Mouse (Mus musculus) kidney, embryonic 15.5 days (tissue): ENCODE measurements around the gene Lrrc41. TPM values are rescaled to one million over a fixed set of nuclear protein-coding genes. Genes with fewer than 3 reads are reported as not detected.

ENCODE experiments used
- ATAC-seq: fragments of 200-750 bp; cut with Nextera tagmentation; replicated peaks from 2 replicates; pipeline ENCODE4 v1.8.0; 2017; ENCODE audit warnings: moderate TSS enrichment; ENCODE audit not compliant: low FRiP score
- H3K27ac ChIP-seq: fragments of 300-500 bp; sonication (generic); 2 replicates; pipeline ENCODE4 v1.5.1; 2015; ENCODE audit warnings: mild to moderate bottlenecking, inconsistent platforms
- H3K27me3 ChIP-seq: fragments of 300-500 bp; sonication (generic); 2 replicates; pipeline ENCODE4 v1.6.1; 2015; ENCODE audit warnings: inconsistent platforms
- H3K36me3 ChIP-seq: fragments of 300-500 bp; sonication (generic); 2 replicates; pipeline ENCODE4 v1.6.1; 2015; ENCODE audit warnings: inconsistent platforms
- H3K4me1 ChIP-seq: fragments of 300-500 bp; sonication (generic); 2 replicates; pipeline ENCODE4 v1.6.1; 2015; ENCODE audit warnings: inconsistent platforms
- H3K4me2 ChIP-seq: fragments of 300-500 bp; sonication (generic); 2 replicates; pipeline ENCODE4 v1.6.1; 2015; ENCODE audit warnings: moderate library complexity, mild to moderate bottlenecking, inconsistent platforms
- H3K4me3 ChIP-seq: fragments of 300-500 bp; sonication (generic); replicated peaks from 2 replicates; pipeline ENCODE4 v1.5.1; 2015; ENCODE audit warnings: mild to moderate bottlenecking, inconsistent platforms
- H3K9ac ChIP-seq: fragments of 300-500 bp; sonication (generic); 2 replicates; pipeline ENCODE4 v1.6.1; 2015; ENCODE audit warnings: mild to moderate bottlenecking, inconsistent platforms
- H3K9me3 ChIP-seq: fragments of 300-500 bp; sonication (generic); replicated peaks from 2 replicates; pipeline ENCODE4 v1.6.1; 2016; ENCODE audit warnings: inconsistent platforms
- WGBS: fragments of 180-500 bp; shearing (Covaris S2); methylation state at CpG from one replicate; pipeline ENCODE4 v1.1.7; 2015; ENCODE audit warnings: mixed read lengths; 5-methylcytosine and 5-hydroxymethylcytosine counted together
- polyA plus RNA-seq: library from polyadenylated mRNA; unstranded; fragments of >200 nt; fragmentation: Nextera tagmentation; extraction: Ambion mirVana; gene quantifications from 2 replicates; pipeline ENCODE4 v1.2.1, GENCODE M21; 2015

Lrrc41 gene
- polyA plus RNA-seq, 1 experiment from 2014 or later = 79.5 TPM

DNA sequence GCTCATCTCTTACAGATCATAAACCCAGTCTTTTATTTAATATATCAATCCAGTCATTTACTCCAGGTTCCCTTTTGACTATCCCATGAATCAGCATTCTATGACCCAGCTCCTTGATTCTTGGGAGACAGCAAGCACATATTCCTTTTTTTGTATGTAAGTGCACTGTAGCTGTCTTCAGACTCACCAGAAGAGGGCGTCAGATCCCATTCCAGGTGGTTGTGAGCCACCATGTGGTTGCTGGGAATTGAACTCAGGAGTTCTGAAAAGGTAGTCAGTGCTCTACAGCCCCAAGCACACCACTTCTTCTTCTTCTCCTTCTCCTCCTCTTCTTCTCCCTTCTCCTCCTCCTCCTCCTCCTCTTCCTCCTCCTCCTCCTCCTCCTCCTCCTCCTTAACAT lies 17.5 kb upstream of the Lrrc41 start:
- no peak overlapping the region for H3K4me3 ChIP-seq
- peaks cover 13% of the 10 kb centered on the region for H3K4me1 ChIP-seq
- H3K9me3 ChIP-seq = no peaks in the 10 kb centered on the region
- WGBS = 3% methylated on average over 1 of the region's 1 CpGs
- no peak overlapping the region for H3K4me2 ChIP-seq
- no peaks in the 10 kb centered on the region for H3K36me3 ChIP-seq
- H3K27me3 ChIP-seq = no peaks in the 10 kb centered on the region
- no peak for ATAC-seq
- no peak overlapping the region for H3K27ac ChIP-seq
- no peak overlapping the region for H3K9ac ChIP-seq

DNA sequence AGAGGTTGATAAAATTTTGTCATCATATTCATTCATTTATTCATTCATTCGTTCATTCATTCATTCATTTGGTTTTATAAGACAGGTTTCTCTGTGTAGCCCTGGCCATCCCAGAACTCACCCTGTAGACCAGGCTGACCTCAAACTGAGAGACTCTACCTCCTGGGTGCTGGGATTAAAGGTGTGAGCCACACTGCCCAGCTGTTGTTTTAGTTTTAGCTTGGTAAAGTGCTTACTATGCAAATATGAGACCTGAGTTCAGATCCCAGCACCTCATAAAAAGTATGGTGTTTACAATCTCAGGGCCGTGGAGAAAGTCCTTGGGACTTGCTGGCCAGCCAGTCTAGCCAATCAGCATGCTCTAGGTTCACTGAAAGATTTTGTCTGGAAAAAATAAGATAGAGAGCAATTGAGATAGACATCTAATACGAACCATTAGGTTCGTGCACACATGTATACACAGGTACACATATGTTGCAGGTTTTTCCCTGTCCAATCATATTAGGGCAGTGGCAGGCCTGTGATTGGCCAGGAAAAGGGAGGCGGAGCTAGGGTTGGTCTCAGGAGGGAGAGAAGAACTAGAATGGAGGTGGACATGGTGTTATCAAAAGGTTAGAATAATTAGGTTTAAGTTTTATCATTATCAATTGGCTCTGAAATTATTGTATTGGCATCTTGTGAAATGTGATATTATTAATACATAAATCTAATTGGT lies 15.9 kb upstream of the Lrrc41 start:
- H3K9ac ChIP-seq = no peak overlapping the region
- no peak overlapping the region for H3K4me2 ChIP-seq
- H3K27me3 ChIP-seq = no peaks in the 10 kb centered on the region
- H3K9me3 ChIP-seq = no peaks in the 10 kb centered on the region
- H3K36me3 ChIP-seq = no peaks in the 10 kb centered on the region
- H3K4me3 ChIP-seq = no peak overlapping the region
- no peak overlapping the region for H3K27ac ChIP-seq
- WGBS = 77% methylated on average over 5 of the region's 5 CpGs
- peaks cover under 1% of the 10 kb centered on the region; the same call in 1 of the 2 replicates for H3K4me1 ChIP-seq
- ATAC-seq = no peak

DNA sequence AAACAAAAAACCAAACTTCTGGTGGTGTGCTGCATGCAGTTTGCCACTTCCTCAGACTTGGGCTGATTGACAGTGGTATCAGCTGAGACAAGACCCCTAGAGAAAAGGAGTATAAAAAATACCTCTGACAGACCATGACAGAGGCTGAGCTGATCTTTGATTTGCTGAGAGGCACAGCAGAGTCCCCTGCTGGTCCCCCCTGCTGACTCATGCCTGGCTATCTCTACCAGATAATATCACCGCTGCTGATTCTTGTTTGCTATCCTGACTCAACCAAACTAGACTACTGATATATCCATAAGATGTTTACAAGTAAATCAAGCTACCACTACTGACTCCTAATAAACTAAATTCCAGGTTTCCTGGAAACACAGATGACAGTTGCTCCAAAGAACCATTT lies 11.2 kb upstream of the Lrrc41 start:
- no peak overlapping the region for H3K27ac ChIP-seq
- no peak overlapping the region for H3K4me3 ChIP-seq
- H3K27me3 ChIP-seq = no peaks in the 10 kb centered on the region
- no peak overlapping the region for H3K9ac ChIP-seq
- no peaks in the 10 kb centered on the region for H3K9me3 ChIP-seq
- no peak for ATAC-seq
- no peaks in the 10 kb centered on the region for H3K4me1 ChIP-seq
- no peak overlapping the region for H3K4me2 ChIP-seq
- WGBS = 55% methylated on average over 1 of the region's 1 CpGs
- H3K36me3 ChIP-seq = peaks cover 42% of the 10 kb centered on the region

DNA sequence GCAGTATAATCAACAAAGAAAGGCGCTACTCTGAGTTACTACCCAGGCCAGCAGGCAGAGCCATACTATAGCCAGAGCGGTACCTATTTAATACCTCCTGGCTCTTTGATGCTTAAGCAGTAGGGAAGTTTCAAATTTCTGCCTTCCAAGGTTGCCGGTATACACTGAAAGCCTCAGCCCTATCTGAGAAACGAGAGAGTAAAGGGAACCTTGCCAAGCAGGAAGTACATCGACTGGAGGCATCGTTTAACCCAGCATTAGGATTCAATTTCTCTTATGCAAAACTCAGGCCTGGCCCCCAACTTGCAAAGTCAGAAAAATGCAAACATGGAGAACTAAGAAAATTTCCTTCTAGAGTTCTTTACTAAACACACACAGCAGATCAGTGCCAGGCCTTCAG lies 5.0 kb upstream of the Lrrc41 start:
- Histone ChIP-seq H3K4me3 (no peak overlapping the region), H3K27ac (no peak overlapping the region), H3K9ac (no peak overlapping the region), H3K4me1 (peaks cover 17% of the 10 kb centered on the region), H3K27me3 (no peaks in the 10 kb centered on the region), H3K9me3 (no peaks in the 10 kb centered on the region), H3K4me2 (no peak overlapping the region), H3K36me3 (peaks cover 55% of the 10 kb centered on the region)
- no peak for ATAC-seq
- WGBS = 76% methylated on average over 6 of the region's 6 CpGs

DNA sequence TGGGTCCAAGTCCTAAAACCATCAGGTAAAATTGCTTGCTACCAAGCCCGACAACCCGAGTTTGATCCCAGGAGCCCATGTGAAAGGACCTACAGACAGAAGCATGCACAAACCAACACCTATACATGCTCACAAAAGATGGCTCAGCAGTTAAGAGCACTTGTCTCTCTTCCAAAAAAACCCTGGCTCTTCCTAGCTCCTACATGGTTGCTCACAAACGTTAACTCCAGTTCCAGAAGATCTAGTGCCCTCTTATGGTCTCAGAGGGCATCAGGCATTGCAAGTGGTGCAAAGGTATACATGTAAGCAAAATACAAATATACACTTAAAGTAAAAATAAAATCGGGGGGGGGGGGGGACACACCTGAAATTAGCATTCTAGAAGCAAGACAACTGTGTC lies 1.9 kb upstream of the Lrrc41 start:
- ATAC-seq = no peak
- Histone ChIP-seq H3K9ac (no peak overlapping the region), H3K4me2 (peak overlapping the region; percentile 40), H3K27ac (no peak overlapping the region), H3K4me3 (peak overlapping the region; percentile 81; the same call in 1 of the 2 replicates), H3K36me3 (peaks cover 25% of the 10 kb centered on the region), H3K9me3 (no peaks in the 10 kb centered on the region), H3K27me3 (no peaks in the 10 kb centered on the region), H3K4me1 (peaks cover 31% of the 10 kb centered on the region)
- 59% methylated on average over 4 of the region's 4 CpGs for WGBS

DNA sequence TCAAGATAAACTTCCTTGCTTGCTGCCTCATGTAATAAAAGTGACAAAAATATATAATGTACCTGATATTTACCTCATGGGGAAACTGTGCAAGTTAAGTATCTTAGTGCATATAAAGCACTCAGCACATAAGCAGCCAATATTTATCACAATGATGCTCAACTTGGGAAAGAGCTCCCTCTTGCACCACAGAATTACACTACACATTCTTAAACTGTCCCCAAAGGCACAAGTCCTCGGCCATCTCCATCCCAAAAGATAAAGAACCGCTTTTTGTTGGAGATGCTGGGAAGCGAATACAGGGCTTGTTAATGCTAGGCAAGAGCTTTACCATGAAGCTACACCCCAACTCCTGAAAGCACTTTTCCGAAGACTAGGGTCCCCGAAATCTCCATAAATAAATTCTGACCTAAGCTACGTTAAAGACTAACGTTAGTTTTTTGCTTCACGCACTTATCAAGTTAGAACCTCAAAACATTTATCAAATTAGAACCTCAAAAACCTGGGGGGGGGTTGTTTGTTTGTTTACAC lies 859 bp upstream of the Lrrc41 start:
- under 1% methylated on average over 8 of the region's 8 CpGs for WGBS
- Histone ChIP-seq H3K9me3 (no peaks in the 10 kb centered on the region), H3K4me1 (peaks cover 31% of the 10 kb centered on the region), H3K9ac (peak overlapping the region; percentile 76), H3K4me3 (peak overlapping the region; percentile 81), H3K36me3 (peaks cover 15% of the 10 kb centered on the region), H3K27ac (peak overlapping the region; percentile 99), H3K4me2 (peak overlapping the region; percentile 80), H3K27me3 (no peaks in the 10 kb centered on the region)
- ATAC-seq = no peak

DNA sequence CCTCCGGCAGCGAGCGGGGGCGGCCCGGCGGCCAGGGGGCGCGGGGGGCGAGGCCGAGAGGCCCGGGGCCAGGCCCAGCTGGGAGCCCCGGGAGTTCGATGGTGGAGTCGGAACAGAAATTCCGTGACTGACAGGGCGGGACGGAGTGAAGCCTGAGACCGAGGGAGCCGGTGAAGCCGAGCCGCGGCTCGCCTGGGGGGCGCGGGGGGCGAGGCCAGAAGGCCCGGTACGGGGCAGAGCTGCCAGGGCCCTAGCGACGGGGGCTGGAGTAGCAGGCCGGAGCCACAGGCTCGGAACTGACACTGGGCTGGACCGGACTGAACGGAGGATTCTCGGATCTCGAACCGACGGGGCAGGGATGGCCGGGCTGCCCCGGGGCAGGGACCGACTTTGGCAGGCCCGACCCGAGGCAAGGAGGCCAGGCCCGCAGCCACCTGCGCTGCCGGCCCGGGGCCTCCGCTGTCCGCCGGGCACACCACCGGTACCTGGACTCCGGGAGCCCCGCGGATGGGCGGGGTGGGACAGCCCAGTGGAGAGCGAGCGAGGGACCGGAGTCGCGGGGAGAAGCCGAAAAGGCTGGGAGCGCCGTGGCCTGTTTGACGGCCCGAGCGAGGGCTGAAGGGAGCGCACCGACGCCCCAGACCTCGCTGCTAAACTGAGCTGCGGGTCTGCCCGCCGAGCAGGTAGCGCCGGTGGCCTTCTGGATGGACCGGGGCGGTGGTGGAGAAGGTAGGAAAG lies 731 bp downstream of the Lrrc41 start:
- peaks cover 31% of the 10 kb centered on the region for H3K4me1 ChIP-seq
- peak; percentile 76 for ATAC-seq
- peak overlapping the region; percentile 80 for H3K4me2 ChIP-seq
- H3K27me3 ChIP-seq = no peaks in the 10 kb centered on the region
- under 1% methylated on average over 73 of the region's 77 CpGs for WGBS
- H3K36me3 ChIP-seq = peaks cover 17% of the 10 kb centered on the region
- peak overlapping the region; percentile 81 for H3K4me3 ChIP-seq
- peak overlapping the region; percentile 79 for H3K9ac ChIP-seq
- H3K27ac ChIP-seq = peak overlapping the region; percentile 99
- H3K9me3 ChIP-seq = no peaks in the 10 kb centered on the region

DNA sequence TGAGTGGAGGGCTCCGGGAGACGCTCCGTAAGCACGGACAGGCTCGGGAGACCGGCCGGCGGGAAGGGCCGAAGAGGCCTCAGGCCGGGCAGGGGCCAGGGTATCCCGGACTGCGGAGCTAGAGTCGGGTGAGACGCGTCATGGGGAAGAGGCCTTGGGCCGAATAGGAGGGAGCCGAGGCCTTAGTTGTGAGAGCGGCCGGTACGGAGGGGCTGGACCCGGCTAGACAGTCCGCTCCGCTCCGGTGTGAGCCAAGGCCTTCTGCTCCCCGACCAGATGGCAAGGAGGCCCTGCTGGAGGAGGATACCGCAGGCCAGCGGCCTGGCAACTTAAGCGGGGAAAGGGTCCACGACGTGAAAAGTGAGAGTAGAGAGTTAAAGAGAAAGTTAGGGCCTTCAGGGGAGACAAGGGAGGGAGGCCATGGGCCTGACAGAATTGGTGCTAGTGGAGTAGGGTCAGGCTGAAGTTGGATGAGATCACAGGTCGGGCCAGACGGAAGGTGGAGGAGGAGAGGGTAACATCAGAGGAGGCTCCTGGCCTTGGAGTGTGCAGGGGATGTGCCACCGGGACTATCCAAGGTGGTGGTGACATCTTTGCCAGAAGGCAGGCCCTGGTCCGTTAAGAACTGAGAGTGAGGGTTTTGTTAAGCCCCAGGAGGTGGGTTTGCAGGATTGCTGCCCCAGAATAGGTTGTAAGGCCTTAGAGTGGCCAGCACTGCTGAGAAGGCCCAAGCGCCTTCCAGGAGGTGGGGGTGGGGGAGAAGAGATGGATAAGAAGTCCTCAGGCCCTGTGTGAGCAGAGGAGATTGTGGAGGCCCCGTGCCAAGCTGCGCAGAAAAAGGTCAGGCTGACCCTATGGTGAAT lies 1.5 kb downstream of the Lrrc41 start:
- Histone ChIP-seq H3K27me3 (no peaks in the 10 kb centered on the region), H3K4me1 (peaks cover 31% of the 10 kb centered on the region), H3K27ac (peak overlapping the region; percentile 99), H3K36me3 (peaks cover 25% of the 10 kb centered on the region), H3K9me3 (no peaks in the 10 kb centered on the region), H3K4me3 (peak overlapping the region; percentile 81), H3K4me2 (peak overlapping the region; percentile 80), H3K9ac (peak overlapping the region; percentile 79)
- WGBS = 2% methylated on average over 37 of the region's 37 CpGs
- peak; percentile 45 for ATAC-seq

DNA sequence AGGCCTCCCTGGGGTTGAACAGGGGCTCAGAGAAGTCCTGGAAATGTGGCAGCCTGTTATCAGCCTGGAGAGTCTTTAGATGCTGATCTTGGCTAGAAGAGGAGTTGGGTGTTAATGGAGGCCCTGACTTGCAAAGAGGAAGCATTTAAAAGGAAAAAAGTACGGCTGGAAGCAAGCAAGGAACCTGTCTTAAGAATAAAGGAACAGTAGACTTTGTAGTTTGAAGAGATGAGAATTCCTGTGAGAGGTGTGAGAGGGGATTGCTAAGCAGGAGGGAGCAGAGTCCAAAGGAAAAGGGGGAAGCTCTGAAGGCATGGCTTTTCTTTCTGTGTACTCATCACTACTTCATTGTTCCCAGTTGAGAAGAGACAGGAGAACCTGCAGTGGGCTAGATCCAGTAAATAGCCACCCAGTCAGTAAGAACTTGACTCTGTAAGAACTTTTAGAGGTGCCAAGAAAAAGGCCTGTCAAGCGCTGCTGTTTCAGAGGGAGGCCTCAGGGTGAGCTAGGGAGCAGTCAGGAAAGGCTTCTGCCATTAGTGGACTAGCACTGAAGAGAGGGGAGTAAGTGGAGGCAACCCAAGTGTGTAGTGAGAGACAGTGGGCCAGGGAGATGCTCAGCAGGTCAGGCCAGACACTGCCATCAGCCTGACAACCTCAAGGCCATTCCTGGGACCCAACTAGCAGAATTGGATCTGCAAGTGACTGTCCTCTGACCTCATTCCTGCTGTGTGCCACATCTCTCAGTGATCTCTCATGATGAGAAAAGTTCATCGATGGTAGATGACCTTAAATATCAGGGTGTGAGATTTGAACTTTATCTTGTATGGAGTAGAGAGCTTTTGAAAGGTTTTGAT lies 2.4 kb downstream of the Lrrc41 start:
- 56% methylated on average over 3 of the region's 3 CpGs for WGBS
- no peaks in the 10 kb centered on the region for H3K27me3 ChIP-seq
- H3K4me1 ChIP-seq = peaks cover 27% of the 10 kb centered on the region
- no peaks in the 10 kb centered on the region for H3K9me3 ChIP-seq
- peak overlapping the region; percentile 80 for H3K4me2 ChIP-seq
- ATAC-seq = no peak
- H3K36me3 ChIP-seq = peaks cover 34% of the 10 kb centered on the region
- peak overlapping the region; percentile 81 for H3K4me3 ChIP-seq
- H3K9ac ChIP-seq = peak overlapping the region; percentile 79
- peak overlapping the region; percentile 99 for H3K27ac ChIP-seq

DNA sequence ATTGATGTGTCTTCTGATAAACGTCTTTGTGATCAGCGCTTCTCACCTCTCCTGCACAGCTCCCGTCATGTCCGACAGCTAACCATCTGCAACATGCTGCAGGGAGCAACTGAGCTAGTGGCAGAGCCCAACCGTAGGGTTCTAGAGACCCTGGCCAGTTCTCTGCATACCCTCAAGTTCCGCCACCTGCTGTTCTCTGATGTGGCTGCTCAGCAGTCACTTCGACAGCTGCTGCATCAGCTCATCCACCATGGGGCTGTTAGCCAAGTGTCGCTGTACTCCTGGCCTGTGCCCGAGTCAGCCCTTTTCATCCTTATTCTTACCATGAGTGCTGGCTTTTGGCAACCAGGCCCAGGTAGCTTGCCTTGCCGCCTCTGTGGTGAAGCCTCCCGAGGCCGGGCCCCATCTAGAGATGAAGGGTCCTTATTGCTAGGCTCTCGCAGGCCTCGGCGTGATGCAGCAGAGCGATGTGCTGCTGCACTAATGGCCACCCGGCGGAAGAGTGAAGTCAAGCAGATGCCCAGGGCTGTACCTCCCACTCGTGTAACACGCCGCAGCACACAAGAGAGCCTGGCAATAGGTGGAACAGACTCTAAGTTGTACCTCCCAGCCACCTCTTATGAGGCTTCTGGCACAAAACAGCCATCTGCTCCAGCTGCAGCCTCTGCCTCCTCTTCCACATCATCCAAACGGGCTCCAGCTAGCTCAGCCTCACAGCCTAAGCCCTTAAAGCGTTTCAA lies 13.6 kb downstream of the Lrrc41 start:
- Histone ChIP-seq H3K27me3 (no peaks in the 10 kb centered on the region), H3K4me3 (no peak overlapping the region), H3K4me1 (no peaks in the 10 kb centered on the region), H3K9me3 (no peaks in the 10 kb centered on the region), H3K4me2 (no peak overlapping the region), H3K36me3 (peaks cover 94% of the 10 kb centered on the region), H3K9ac (no peak overlapping the region), H3K27ac (no peak overlapping the region)
- whole genome bisulfite sequencing = 90% methylated on average over 23 of the region's 23 CpGs
- ATAC-seq = no peak
